Mouse (Mus musculus) heart, postnatal 0 days (tissue): ENCODE data around the gene Ilk.

Source experiments
- CTCF ChIP-seq: IDR thresholded peaks from 2 replicates; pipeline ENCODE4 v1.5.1; 2016; ENCODE audit warnings: antibody characterized with exemption, control low read depth, low read depth
- EP300 ChIP-seq: IDR thresholded peaks from 2 replicates; pipeline ENCODE4 v1.6.1; 2016; ENCODE audit warnings: antibody characterized with exemption, low read depth

DNA sequence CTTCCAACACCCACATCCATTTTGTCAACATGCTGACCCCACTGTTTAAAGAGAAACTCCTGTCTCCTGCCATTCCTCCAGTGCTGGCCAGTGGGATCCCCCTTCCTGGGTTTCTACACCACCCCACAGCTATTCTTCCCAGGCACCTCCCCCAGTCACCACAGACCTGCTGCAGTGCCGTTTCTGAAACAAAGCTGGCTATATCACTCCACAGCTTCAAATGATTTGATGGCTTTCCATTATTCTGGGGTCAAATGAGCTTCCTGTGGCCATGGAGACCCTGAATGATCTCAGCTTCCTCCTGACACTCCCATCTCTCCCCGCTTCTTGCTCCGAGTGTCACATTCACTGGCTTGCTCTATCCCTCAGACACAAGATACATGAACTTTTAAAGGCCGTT lies 48.2 kb downstream of the Ilk start:
- TF ChIP-seq CTCF (no peak), EP300 (no peak)
